Mouse (Mus musculus) right cerebral cortex, postnatal 36 days (tissue): ENCODE results near the gene Cbarp.

Experiments used
- DNase-seq, 2 experiments: peaks; one replicate each; pipeline ENCODE4 v3.0.0; 2022; ENCODE audit warnings: low spot score in 2 of 2, mixed read lengths in 1 of 2

Gene Cbarp

GRCm38 (mm10) chr10:80097275-80097674 is 43.4 kb downstream of the Cbarp start:
- DNase-seq: no peak

GRCm38 (mm10) chr10:80095547-80095946 is 45.1 kb downstream of the Cbarp start:
- no peak for DNase-seq

DNA sequence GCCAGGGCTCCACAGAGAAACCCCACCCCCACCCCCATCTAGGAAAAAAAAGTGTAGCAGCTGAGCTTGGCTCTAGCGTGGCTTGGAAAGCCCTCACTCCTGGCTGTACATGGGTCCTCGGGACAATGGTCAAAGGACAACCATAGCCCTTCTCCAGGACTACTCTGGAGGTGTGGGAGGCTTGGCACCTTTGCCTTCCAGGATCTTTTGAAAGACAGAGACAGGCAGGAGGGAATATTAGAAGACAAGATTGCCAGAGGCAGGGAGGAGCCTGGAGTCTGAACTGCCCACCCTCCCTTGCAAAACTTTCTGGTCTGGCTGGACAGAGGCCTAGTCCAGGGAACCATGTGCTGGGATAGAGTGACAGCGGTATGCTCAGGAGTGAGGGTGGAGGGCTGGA is 46.0 kb downstream of the Cbarp start:
- DNase-seq: no peak

- DNase-seq: no peak
Measured at GRCm38 (mm10) chr10:80094085-80094484, 46.5 kb downstream of the Cbarp start.

DNA sequence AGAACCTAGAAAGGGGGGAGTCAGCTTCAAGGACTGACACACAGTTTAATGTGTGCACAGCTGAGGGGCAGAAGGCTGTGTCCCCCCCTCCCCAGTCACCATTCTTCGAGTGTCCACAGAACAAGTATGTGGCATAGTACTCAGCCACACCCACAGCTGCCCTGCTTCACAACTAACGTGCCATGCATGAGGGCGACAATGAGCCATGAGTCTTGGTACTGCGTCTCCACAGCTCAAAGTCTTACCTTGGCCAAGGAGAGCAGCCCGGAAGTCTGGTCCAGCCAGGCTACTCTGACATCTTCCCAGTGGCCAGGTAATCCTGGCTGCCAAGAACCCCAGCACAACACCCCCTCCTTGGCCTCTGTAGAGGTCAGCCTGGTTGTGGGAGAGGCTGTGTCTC is 47.9 kb downstream of the Cbarp start:
- no peak for DNase-seq

DNA sequence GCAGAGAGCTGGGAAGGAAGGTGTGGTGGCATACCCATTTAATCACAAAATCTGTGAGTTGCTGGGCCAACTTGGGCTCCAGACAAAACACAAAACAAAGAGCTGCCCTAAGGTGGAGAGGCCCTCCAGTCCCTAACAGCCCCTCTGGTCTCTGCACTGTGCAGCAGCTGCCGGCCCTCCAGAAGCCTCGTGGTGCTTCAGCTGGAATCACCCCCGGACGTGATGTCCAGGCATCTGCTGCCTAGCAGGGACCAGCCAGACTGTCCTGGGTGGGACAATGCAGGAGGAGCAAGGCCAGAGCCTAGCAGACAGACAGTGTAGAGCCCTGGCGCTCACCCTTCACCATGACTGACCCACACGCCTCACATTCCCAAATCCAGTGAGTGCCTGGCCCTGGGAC is 49.1 kb downstream of the Cbarp start:
- no peak for DNase-seq

DNA sequence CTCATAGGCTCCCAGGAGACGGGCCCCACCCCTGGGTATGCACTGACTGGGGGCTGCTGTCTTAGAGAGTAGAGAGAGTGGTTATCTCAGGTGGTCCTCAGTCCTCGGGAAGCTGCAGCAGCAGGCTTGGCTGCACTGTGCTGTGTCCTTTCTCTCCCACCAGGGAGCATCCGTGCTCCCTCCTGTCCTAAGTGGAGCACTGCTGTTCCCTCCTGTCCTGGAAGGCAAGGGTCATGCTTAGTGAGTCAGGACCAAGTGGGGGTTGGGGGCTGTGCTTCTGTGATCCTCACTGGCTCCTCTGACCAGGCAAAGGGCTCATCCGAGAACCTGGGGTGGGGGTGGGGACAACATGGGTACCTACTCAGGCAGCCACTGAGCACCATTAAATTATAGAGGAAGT is 51.5 kb downstream of the Cbarp start:
- DNase-seq: no peak

DNA sequence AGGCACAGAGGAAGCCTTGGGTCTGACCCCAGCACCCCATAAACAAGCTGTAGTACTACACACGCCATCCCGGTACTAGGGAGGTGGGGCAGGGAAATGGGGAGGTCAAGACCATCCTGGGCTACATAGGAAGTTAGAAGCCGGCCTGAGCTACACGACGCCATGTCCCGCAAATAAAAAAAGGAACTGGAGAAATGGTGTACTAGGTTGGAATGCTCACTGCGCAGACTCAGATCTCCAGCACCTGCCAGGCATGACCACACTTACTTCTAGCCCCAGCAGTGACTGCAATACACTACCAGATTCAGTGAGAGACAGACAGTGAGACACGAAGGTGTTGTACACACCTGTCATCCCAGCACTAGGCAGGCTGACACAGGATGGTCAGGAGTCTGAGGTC is 53.2 kb downstream of the Cbarp start:
- no peak for DNase-seq

GRCm38 (mm10) chr10:80086847-80087246 is 53.8 kb downstream of the Cbarp start:
- DNase-seq: no peak

DNA sequence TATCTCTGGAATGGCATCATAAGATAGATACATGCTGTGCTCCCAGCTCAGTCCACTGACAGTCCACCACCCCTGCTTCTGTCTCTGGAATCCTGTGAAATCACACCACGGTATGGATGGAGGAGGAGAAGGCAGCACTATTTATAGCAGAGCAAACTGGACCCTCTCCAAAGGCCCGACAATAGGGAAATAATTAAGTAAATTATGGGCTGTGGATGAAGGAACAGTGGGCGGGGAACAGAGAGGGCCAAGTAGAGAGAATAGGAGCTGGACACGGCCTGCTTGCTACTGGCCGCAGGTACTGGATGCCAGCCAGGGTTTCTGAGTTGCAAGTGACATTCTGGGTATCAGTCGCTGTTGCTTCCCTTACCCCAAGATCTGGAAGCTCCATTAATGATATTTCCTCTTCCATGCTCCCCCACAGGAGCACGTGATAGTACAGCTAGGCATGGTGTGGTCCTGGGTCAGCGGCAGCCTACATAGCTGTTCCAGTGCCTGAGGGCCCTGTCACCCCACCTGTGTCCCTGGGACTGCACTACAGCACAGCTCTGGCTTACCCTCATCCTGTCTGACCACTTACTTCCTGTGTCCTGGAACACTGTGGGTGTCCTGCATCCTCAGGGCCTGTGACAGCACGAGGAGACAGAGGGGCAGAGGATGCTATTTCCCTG is 55.7 kb downstream of the Cbarp start:
- DNase-seq: peak in 1 of 2 experiments; percentile 23

DNA sequence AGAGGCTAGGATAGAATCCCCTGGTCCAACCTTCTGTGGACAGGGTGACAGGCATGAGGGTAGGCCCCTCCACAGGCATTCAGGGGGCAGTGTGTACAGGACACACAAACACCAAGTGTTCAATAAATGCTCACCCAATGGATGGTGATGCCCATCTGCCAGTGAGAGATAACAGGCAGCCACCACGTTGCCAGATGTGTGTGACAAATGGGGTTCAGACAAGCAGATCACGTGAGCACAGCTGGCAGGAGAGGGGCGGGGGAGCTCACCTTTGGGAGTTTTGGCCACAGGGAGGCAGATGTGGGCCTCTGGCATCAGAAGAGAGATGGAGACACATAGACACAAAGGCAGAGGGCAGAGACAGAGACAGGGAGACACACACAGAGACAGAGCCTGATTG is 59.6 kb downstream of the Cbarp start:
- no peak for DNase-seq
